Mouse (Mus musculus): Measurements from ENCODE around the gene Tex38.

Tex38 gene

GRCm38 (mm10) chr4:115767647-115768467 lies 13.0 kb downstream of the Tex38 start:
- WGBS = 67% methylated on average over 11 of the region's 11 CpGs

- WGBS = 81% methylated on average over 11 of the region's 11 CpGs
These were observed 16.2 kb downstream of the Tex38 start for GRCm38 (mm10) chr4:115764581-115764980.

- WGBS = 66% methylated on average over 3 of the region's 3 CpGs
These were observed 19.6 kb downstream of the Tex38 start for GRCm38 (mm10) chr4:115761206-115761605.

- 94% methylated on average over 1 of the region's 1 CpGs for WGBS
These were observed 26.0 kb downstream of the Tex38 start for GRCm38 (mm10) chr4:115754851-115755250.

GRCm38 (mm10) chr4:115754101-115754500 lies 26.7 kb downstream of the Tex38 start:
- 78% methylated on average over 3 of the region's 3 CpGs for WGBS

- WGBS = 95% methylated on average over 1 of the region's 1 CpGs
These were observed 31.5 kb downstream of the Tex38 start for GRCm38 (mm10) chr4:115749336-115749735.

GRCm38 (mm10) chr4:115748181-115748580 lies 32.6 kb downstream of the Tex38 start:
- 53% methylated on average over 1 of the region's 1 CpGs for WGBS

- WGBS = 79% methylated on average over 4 of the region's 4 CpGs
These were observed 37.7 kb downstream of the Tex38 start for GRCm38 (mm10) chr4:115743096-115743495.

GRCm38 (mm10) chr4:115738481-115738985 lies 42.3 kb downstream of the Tex38 start:
- 30% methylated on average over 13 of the region's 13 CpGs for WGBS

- WGBS = under 1% methylated on average over 45 of the region's 45 CpGs
These were observed 43.2 kb downstream of the Tex38 start, which contains the start of gene Efcab14 for GRCm38 (mm10) chr4:115737551-115738041. Gene Efcab14, plus strand, starts transcription at chr4:115737744.

- WGBS = 71% methylated on average over 4 of the region's 4 CpGs
These were observed 46.0 kb downstream of the Tex38 start for GRCm38 (mm10) chr4:115734867-115735266.

GRCm38 (mm10) chr4:115733746-115734145 lies 47.1 kb downstream of the Tex38 start:
- WGBS = 87% methylated on average over 5 of the region's 5 CpGs

GRCm38 (mm10) chr4:115732223-115732818 lies 48.5 kb downstream of the Tex38 start:
- 64% methylated on average over 3 of the region's 3 CpGs for WGBS

GRCm38 (mm10) chr4:115731588-115732222 lies 49.1 kb downstream of the Tex38 start:
- 21% methylated on average over 7 of the region's 7 CpGs for WGBS

All from cerebral cortex, adult 2 months (tissue).